Mouse (Mus musculus) myocyte (in vitro differentiated cells): ENCODE measurements around the gene BC048679. TPM values are rescaled to one million over a fixed set of nuclear protein-coding genes. Genes with fewer than 3 reads are reported as not detected.

Experiments
- H3K27me3 ChIP-seq: one replicate; pipeline ENCODE4 v1.6.1; 2011; ENCODE audit not compliant: control insufficient read depth, insufficient read depth, insufficient read length
- H3K36me3 ChIP-seq: one replicate; pipeline ENCODE4 v1.6.1; 2011; ENCODE audit not compliant: control insufficient read depth, insufficient read depth
- H3K4me2 ChIP-seq: one replicate; pipeline ENCODE4 v1.6.1; 2011; ENCODE audit warnings: low read depth, control low read depth
- H3K4me3 ChIP-seq: one replicate; pipeline ENCODE4 v1.5.1; 2011; ENCODE audit warnings: mild to moderate bottlenecking, control low read depth, moderate library complexity
- H3K79me2 ChIP-seq: one replicate; pipeline ENCODE4 v1.6.1; 2011; ENCODE audit not compliant: control insufficient read depth, insufficient read depth
- H3ac ChIP-seq: one replicate; pipeline ENCODE4 v1.6.1; 2011; ENCODE audit not compliant: control insufficient read depth, insufficient read length
- CEBPB ChIP-seq: IDR thresholded peaks from 2 replicates; pipeline ENCODE4 v1.6.1; 2011; ENCODE audit warnings: mild to moderate bottlenecking, moderate library complexity; ENCODE audit not compliant: poor library complexity, insufficient read depth, severe bottlenecking
- E2F4 ChIP-seq: IDR thresholded peaks from one replicate; pipeline ENCODE4 v1.6.1; 2011; ENCODE audit warnings: mild to moderate bottlenecking, control low read depth, moderate library complexity; ENCODE audit not compliant: insufficient read depth
- MAX ChIP-seq: IDR thresholded peaks from one replicate; pipeline ENCODE4 v1.6.1; 2011; ENCODE audit warnings: low read depth, mild to moderate bottlenecking, control low read depth
- MYOD1 ChIP-seq, 3 experiments: IDR thresholded peaks; one replicate each; pipeline ENCODE4 v1.6.1; 2011; ENCODE audit warnings: control low read depth in 2 of 3, low read depth in 2 of 3, mild to moderate bottlenecking in 2 of 3, moderate library complexity in 1 of 3; ENCODE audit not compliant: insufficient read length in 2 of 3, control insufficient read depth in 1 of 3
- MYOG ChIP-seq, 3 experiments: IDR thresholded peaks; one replicate each; pipeline ENCODE4 v1.6.1; 2011; ENCODE audit warnings: control low read depth in 2 of 3, low read depth in 2 of 3, mild to moderate bottlenecking in 2 of 3; ENCODE audit not compliant: insufficient read length in 2 of 3, control insufficient read depth in 1 of 3, insufficient read depth in 1 of 3
- POLR2A ChIP-seq: IDR thresholded peaks from one replicate; pipeline ENCODE4 v1.6.1; 2011; ENCODE audit warnings: low read depth, mild to moderate bottlenecking, control low read depth, moderate library complexity; ENCODE audit not compliant: insufficient read length
- POLR2AphosphoS2 ChIP-seq: IDR thresholded peaks from one replicate; pipeline ENCODE4 v1.6.1; 2011; ENCODE audit warnings: low read depth, control low read depth; ENCODE audit not compliant: insufficient read length
- REST ChIP-seq: IDR thresholded peaks from one replicate; pipeline ENCODE4 v1.6.1; 2011; ENCODE audit warnings: mild to moderate bottlenecking, control low read depth, moderate library complexity; ENCODE audit not compliant: insufficient read depth, insufficient read length
- SRF ChIP-seq: IDR thresholded peaks from one replicate; pipeline ENCODE4 v1.6.1; 2011; ENCODE audit warnings: low read depth; ENCODE audit not compliant: control insufficient read depth, insufficient read length
- TCF12 ChIP-seq: IDR thresholded peaks from one replicate; pipeline ENCODE4 v1.6.1; 2011; ENCODE audit warnings: mild to moderate bottlenecking, control low read depth; ENCODE audit not compliant: poor library complexity, insufficient read depth, severe bottlenecking
- TCF3 ChIP-seq: IDR thresholded peaks from one replicate; pipeline ENCODE4 v1.6.1; 2011; ENCODE audit warnings: low read depth, control low read depth; ENCODE audit not compliant: insufficient read length
- USF1 ChIP-seq: IDR thresholded peaks from one replicate; pipeline ENCODE4 v1.6.1; 2011; ENCODE audit warnings: low read depth, mild to moderate bottlenecking, control low read depth, moderate library complexity
- polyA plus RNA-seq: library from polyadenylated mRNA; unstranded; fragments of >200 nt; fragmentation: generic; extraction: Trizol; gene quantifications from one replicate; pipeline ENCODE4 v1.2.1, GENCODE M21; 2012; ENCODE audit warnings: missing spikeins

BC048679 gene
- polyA plus RNA-seq, 1 experiment, result not detected

DNA sequence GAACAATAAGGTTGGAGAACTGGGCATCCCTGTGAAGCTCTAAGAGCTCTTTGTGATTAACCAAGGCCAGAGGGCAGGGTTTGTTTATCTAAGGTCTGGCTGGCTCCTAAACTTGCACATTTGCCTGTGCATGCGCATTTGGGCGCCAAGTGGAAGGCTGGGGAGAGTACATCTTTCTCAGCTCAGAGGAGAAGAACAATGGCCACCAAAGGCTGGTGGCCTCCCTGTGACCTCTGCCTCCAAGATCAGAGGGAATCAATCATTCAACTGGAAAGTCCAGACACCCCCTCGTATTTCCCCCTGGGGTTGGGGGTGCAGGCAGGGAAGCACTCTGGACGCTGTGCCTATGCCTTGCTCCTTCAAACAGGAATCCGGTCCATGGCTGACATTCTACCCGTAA, 910 bp downstream of the BC048679 start:
- peaks cover 49% of the 10 kb centered on the region for H3K27me3 ChIP-seq

DNA sequence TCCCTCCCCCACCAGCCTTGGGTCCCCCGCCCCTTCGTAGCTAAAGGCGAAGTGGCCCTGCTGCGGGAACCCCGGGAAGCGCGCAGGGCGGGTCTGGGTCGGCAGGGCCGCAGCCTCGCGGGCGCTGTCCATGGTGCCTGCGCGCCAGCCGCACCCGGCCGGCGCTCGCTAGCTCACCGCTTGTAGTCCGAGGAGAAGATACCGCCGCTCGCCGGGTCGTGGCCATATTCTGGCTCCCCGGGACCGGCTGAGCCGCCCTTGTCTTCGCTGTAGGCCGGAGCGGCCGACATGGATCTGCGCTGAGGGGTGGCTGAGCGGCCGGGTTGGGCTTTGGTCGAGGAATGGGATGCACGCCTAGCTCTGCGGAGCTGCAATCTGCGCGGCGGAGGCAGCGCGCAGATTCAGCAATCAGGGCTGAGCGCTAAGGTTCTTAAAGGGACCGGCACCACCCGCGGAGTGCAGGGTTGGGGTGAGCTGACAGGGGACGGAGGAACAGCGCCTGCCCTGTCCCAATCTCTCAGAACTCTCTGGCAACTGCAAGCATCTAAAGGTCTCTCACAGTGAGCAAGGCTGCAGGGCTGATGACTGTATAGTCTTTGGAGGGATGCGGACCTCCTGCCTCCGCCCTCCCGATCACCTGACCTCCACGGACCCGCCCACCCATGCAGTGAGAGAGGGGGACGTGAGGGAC, 4.6 kb downstream of the BC048679 start, which contains the start of gene Ap3b2:
Gene Ap3b2, minus strand, starts transcription at position 595 of the 691 bp plus-strand sequence.
- no peak within 1 kb of the TSS for H3K4me2 ChIP-seq
- H3K79me2 ChIP-seq, result no peaks in the 10 kb centered on the region
- no peak within 1 kb of the TSS for H3ac ChIP-seq
- no peak within 1 kb of the TSS for H3K4me3 ChIP-seq
- peaks cover 44% of the 10 kb centered on the region for H3K27me3 ChIP-seq
- H3K36me3 ChIP-seq, result no peaks in the 10 kb centered on the region
- TF ChIP-seq REST (peak; percentile 86), MYOG (IDR thresholded peaks at IDR 0.05; ENCODE audit: control insufficient read depth in 1 of 3, insufficient read depth in 1 of 3, insufficient read length in 2 of 3, low read depth in 2 of 3) (no peak)

More for the DNA sequence above, 910 bp downstream of the BC048679 start:
- H3ac ChIP-seq, result no peak overlapping the region
- H3K79me2 ChIP-seq, result no peaks in the 10 kb centered on the region
- H3K4me3 ChIP-seq, result no peak overlapping the region
- no peak overlapping the region for H3K4me2 ChIP-seq
- H3K36me3 ChIP-seq, result no peaks in the 10 kb centered on the region
- TF ChIP-seq POLR2A, result no peak
- no peak for TF ChIP-seq TCF3
- no peak for TF ChIP-seq MAX
- TF ChIP-seq USF1, result no peak
- no peak for TF ChIP-seq E2F4
- TF ChIP-seq CEBPB, result no peak
- no peak for TF ChIP-seq SRF
- TF ChIP-seq POLR2AphosphoS2, result no peak
- no peak for TF ChIP-seq MYOG (IDR thresholded peaks at IDR 0.05; ENCODE audit: control insufficient read depth in 1 of 3, insufficient read depth in 1 of 3, insufficient read length in 2 of 3, low read depth in 2 of 3)
- TF ChIP-seq MYOD1 (IDR thresholded peaks at IDR 0.05; ENCODE audit: control insufficient read depth in 1 of 3, insufficient read length in 2 of 3, low read depth in 2 of 3), result no peak
- no peak for TF ChIP-seq TCF12
- no peak for TF ChIP-seq REST

GRCm38 (mm10) chr7:81492628-81493027, 5.5 kb downstream of the BC048679 start:
- TF ChIP-seq USF1 (no peak), TCF3 (no peak), MYOG (IDR thresholded peaks at IDR 0.05; ENCODE audit: control insufficient read depth in 1 of 3, insufficient read depth in 1 of 3, insufficient read length in 2 of 3, low read depth in 2 of 3) (no peak), POLR2A (no peak), TCF12 (no peak), REST (no peak), CEBPB (no peak), MYOD1 (IDR thresholded peaks at IDR 0.05; ENCODE audit: control insufficient read depth in 1 of 3, insufficient read length in 2 of 3, low read depth in 2 of 3) (no peak), E2F4 (no peak), POLR2AphosphoS2 (no peak)
- H3ac ChIP-seq, result no peak overlapping the region
- peaks cover 38% of the 10 kb centered on the region for H3K27me3 ChIP-seq
- no peaks in the 10 kb centered on the region for H3K79me2 ChIP-seq
- no peak overlapping the region for H3K4me2 ChIP-seq
- H3K4me3 ChIP-seq, result no peak overlapping the region
- no peaks in the 10 kb centered on the region for H3K36me3 ChIP-seq

DNA sequence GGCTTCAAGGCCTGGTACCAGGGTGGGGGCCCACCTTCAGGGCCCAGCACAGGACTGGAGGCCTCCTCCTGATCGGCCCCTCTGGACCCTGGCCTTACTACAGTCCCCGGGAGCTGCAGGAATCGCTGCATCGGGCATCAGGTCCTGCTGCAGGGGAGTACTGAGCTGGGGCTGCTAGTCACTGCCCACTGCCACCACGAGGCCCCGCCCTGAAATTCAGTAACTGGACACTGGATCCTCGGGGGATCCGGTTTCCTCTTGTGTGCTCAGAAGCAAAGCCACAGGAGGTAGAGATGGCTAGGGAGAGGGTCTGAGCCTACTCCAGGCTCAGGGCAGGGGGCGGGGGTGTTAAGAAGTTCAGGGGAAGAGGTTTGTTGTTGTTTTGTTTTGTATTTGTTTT, 8.4 kb downstream of the BC048679 start:
- H3K36me3 ChIP-seq, result no peaks in the 10 kb centered on the region
- H3K79me2 ChIP-seq, result no peaks in the 10 kb centered on the region
- no peak overlapping the region for H3K4me3 ChIP-seq
- no peak overlapping the region for H3K4me2 ChIP-seq
- TF ChIP-seq MYOD1 (IDR thresholded peaks at IDR 0.05; ENCODE audit: control insufficient read depth in 1 of 3, insufficient read length in 2 of 3, low read depth in 2 of 3) (no peak), POLR2A (no peak), REST (no peak), TCF3 (no peak), POLR2AphosphoS2 (no peak)
- H3ac ChIP-seq, result no peak overlapping the region
- H3K27me3 ChIP-seq, result peaks cover 12% of the 10 kb centered on the region

GRCm38 (mm10) chr7:81480800-81481199, 17.3 kb downstream of the BC048679 start:
- TF ChIP-seq TCF12 (no peak), TCF3 (no peak), MYOD1 (IDR thresholded peaks at IDR 0.05; ENCODE audit: control insufficient read depth in 1 of 3, insufficient read length in 2 of 3, low read depth in 2 of 3) (no peak), CEBPB (no peak), MYOG (IDR thresholded peaks at IDR 0.05; ENCODE audit: control insufficient read depth in 1 of 3, insufficient read depth in 1 of 3, insufficient read length in 2 of 3, low read depth in 2 of 3) (no peak), POLR2AphosphoS2 (no peak), POLR2A (no peak), SRF (no peak), REST (no peak), E2F4 (no peak), MAX (no peak), USF1 (no peak)

More at GRCm38 (mm10) chr7:81480800-81481199, 17.3 kb downstream of the BC048679 start:
- Histone ChIP-seq H3K36me3 (no peaks in the 10 kb centered on the region), H3K79me2 (no peaks in the 10 kb centered on the region), H3K4me3 (no peak overlapping the region), H3ac (no peak overlapping the region), H3K27me3 (no peaks in the 10 kb centered on the region), H3K4me2 (peak overlapping the region; percentile 38)
